Mouse (Mus musculus) activated CD4-positive, CD25-positive, alpha-beta regulatory T cell, adult 4 months (primary cell): ENCODE measurements around the gene Gm525. TPM values are rescaled to one million over a fixed set of nuclear protein-coding genes. Genes with fewer than 3 reads are reported as not detected.

Experiments
- ATAC-seq: one replicate; pipeline ENCODE4 v1.8.0; 2017
- polyA plus RNA-seq, 2 experiments: library from polyadenylated mRNA; unstranded; fragments of 100-300 nt; shearing (Covaris generic); gene quantifications; one replicate each; pipeline ENCODE4 v1.2.1; 2017

The Gm525 gene
- polyA plus RNA-seq, 2 experiments from 2014 or later, result not detected

GRCm38 (mm10) chr11:89098083-89098835, 24.6 kb downstream of the Gm525 start:
- no peak for ATAC-seq

DNA sequence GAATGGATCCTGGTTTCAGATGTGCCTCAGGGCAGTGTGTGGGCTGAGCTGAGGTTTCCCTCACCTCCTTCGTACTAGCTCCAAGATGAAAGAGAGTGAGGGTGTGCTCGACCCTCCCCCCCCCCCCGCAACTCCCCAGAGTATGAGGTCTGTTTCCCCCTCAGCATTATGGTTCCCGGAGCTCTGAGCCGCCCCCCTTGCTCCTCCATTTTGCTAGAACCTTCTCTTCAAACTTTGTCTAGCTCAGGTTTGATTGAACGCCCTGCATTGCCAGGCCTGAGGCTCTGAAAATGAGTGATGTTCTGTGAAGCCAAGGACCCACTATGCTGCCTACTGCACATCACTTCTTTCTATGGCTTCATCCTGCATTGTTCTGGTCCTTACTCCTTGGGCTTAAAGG, 25.3 kb downstream of the Gm525 start:
- ATAC-seq, result no peak

GRCm38 (mm10) chr11:89100403-89100802, 26.8 kb downstream of the Gm525 start:
- ATAC-seq, result peak; percentile 91

- peak; percentile 53 for ATAC-seq
These were observed 27.2 kb downstream of the Gm525 start for GRCm38 (mm10) chr11:89100826-89101321.

DNA sequence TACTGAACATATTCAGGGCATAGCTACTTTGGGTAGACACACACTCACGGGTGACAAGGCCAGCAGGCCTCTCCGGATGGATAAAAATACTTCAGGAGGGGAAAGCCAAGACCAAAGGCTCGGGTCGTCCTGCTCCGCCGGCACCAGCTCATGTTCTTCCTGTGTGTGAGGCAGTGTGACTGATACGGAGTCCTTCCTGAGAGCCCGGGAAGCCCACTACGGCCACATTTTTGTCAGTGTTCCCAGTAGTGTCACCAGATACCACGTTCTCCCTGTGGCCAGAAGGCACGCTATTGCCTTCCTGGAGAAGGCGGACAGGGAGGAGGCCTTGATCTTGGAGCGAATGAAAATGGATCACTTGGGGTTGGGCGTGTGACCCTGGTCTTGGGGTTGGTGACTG, 29.5 kb downstream of the Gm525 start:
- no peak for ATAC-seq

DNA sequence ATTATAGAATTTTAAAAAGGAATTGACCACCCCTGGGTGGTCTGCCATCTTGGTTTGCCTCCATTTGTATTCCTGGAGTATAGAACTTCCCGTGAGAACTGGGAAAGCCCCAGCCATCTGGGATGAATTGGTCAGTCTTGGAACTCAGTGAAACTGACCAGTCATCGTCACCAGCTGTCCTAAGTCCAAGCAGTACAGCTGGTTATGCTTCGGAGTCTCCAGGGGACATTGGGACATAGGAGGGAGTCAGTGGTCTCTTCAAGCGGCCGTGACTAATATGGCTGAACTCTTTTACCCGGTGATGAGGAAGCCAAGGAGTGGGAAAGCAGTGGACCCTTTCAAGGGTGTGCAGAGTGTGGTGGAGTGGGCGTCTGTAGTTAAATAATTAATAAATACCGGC, 31.6 kb downstream of the Gm525 start:
- ATAC-seq, result no peak

DNA sequence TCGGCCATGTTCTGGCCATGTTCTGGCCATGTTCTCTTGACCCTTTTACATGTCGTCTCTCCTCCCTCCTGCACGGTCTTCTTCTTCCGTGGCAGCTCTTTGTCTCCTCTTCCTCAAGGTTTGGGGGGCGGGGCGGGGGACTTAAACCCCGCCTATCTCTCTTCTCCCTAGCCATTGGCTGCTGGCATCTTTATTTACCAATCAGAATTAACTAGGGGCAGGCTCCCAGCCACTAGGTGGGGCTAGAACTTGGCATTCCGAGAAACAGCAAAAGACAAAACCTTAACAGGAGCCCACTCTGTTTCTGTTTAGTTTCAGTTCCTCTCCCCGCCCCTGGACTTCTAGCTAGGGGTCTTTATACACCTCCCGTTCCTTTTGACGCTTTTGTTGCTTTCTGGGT, 32.2 kb downstream of the Gm525 start:
- ATAC-seq, result no peak

DNA sequence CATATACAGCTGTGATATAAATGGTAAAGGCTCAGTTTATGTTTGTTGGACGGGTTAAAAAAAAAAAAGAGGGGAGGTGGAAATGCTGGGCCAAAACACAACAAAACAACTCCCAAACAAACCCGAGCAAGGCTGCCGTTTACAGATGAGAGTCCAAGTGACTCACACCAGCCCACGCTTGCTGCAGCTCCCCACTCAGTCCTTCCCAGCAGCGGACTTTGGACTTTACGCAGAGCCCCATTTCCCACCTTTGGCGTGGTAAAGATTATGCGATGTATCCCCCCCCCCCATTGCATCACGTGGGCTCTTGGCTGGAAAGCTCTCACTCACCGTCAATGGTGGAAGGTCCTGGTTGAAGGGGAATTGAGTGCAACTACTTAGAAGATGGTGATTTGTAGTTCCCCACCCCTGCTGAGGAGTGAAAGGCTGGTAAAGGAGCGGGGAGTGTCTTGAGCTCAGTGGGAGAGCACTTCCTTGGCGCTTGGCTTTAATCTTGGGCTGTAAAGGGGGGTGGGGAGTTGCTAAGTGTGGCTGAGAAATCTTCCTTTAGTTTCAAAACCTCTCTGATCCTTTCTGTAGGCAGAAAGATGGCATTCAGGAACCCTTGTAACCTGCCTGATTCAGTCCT, 33.7 kb downstream of the Gm525 start:
- no peak for ATAC-seq

DNA sequence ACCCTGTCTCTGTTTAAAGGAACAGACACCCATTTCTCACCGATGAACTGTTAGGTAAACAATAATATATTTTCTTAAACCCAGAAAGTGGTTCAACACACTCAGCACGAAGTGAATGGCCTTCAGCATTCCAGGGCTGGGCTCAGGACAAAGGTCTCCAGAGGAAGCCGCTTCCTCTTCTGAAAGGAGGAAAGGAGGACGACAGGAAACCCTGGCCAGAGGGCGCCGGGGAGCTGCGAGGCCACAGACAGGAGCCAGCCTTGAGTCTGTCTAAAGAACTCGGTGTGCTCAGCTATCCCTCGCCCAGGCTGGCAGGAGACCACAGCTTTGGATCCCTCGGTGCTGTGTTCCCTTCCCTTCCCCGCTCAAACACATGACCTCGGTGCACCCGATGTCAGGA, 50.8 kb downstream of the Gm525 start:
- ATAC-seq, result no peak

DNA sequence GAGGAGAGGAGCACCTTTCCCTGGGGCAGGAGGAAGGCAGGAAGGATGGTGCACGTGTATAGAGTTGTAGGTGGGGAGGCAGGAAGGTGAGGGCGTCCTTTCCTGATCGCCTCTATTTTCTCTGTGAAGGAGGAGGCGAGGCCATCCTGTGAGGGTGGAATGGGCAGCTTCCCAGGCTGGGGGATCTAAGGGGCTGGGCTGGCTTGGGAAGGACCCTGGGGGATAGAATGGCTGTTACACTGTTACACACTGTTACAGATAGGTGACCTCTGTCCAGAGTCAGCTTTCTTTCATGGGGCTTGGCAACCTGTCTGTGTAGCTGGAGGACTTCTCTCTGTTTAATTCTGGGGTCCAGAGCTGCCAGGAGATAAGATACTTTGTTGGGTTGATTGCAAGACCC, 57.2 kb downstream of the Gm525 start:
- ATAC-seq, result no peak

GRCm38 (mm10) chr11:89132406-89132805, 58.8 kb downstream of the Gm525 start:
- ATAC-seq, result no peak

DNA sequence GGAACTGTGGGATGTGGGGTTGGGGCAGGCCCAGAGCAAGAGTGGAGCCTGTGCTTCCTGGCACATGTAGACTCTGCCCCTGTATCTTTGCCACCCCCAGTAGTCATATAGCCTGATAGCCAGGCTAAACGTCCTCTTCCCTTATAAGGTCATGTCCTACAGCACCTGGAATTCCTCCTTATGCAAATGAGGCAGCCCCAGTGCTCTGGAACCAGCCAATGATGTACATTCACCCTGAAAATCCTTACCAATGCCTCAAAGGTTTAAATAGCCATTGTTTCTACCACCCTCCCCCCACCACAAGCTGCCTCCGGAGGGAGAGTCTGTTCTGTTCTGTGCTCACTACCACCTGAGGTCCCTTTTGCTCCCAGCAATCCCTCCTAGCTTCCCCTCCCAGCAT, 60.6 kb downstream of the Gm525 start:
- no peak for ATAC-seq

DNA sequence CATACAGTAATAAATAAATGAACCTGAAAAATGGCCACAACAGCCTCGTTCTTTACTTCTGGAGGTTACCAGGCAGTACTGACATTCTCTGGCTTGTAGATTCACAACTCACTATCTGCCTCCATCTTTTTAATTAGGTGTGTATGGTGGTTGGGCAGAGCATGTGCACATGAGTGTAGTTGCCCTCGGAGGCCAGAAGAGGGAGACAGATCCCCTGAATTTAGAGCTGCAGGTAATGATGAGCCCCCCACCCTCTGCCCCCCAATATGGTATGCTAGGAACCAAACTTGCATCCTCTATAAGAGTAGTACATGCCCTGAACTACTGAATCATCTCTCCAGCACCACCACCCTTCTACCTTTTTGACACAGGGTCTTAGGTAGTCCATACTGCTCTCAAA, 64.3 kb downstream of the Gm525 start:
- ATAC-seq, result no peak

Other genes with a start within 250 kb of the Gm525 start
- gene Akap1, start 209.3 kb upstream of the Gm525 start, polyA plus RNA-seq, result 1 to 10 TPM; 1.5 to 2.0 TPM
- gene Scpep1, start 118.4 kb upstream of the Gm525 start, polyA plus RNA-seq, result 10 to 100 TPM; 24.0 to 33.4 TPM
- gene Elobl, start 106.9 kb upstream of the Gm525 start, polyA plus RNA-seq, result not detected
- 1 to 10 TPM; 4.8 to 6.5 TPM for gene Coil, start 103.6 kb upstream of the Gm525 start, polyA plus RNA-seq
- gene Trim25, start 74.5 kb upstream of the Gm525 start, polyA plus RNA-seq, result 10 to 100 TPM; 10.3 to 15.4 TPM
- gene Dgke, start 7.0 kb upstream of the Gm525 start, polyA plus RNA-seq, result 1 to 10 TPM; 3.7 to 4.9 TPM
- not detected for gene Nog, start 228.5 kb downstream of the Gm525 start, polyA plus RNA-seq